Mouse (Mus musculus) heart, postnatal 10 days (tissue): Measurements from ENCODE around the gene Inip. TPM values are rescaled to one million over a fixed set of nuclear protein-coding genes. Genes with fewer than 3 reads are reported as not detected.
"Not testable (repeated sequence)": the region's sequence is repeated elsewhere in the genome, so short reads cannot be mapped to it uniquely, and the experiment has no call there.

Source experiments
- DNase-seq, 2 experiments: peaks; one replicate each; pipeline ENCODE4 v3.0.0; 2021
- intact Hi-C: fragments of 180-260 bp; cut with DNase I; formaldehyde crosslinking; loops from one replicate; pipeline ENCODE4 v1.15.1; 2025
- total RNA-seq, 2 experiments: library from RNA; stranded (reverse); gene quantifications; 2 replicates each; pipeline ENCODE4 v1.2.3; 2021

Inip gene
- total RNA-seq, 2 experiments from 2014 or later: 13.5 to 17.4 TPM

- DNase-seq: peak in 1 of 2 experiments; percentile 41
- intact Hi-C loops: no loop called here
These were observed 12.7 kb upstream of the Inip start for GRCm38 (mm10) chr4:59814094-59814493.

GRCm38 (mm10) chr4:59808396-59808795, 7.0 kb upstream of the Inip start:
- DNase-seq: no peak

GRCm38 (mm10) chr4:59807521-59807920, 6.1 kb upstream of the Inip start:
- intact Hi-C loops: loop anchor here (5.0 kb wide), 2 partner anchors 45 to 65 kb away; no protein-coding TSS in a partner anchor
- DNase-seq: no peak

More at GRCm38 (mm10) chr4:59808396-59808795, 7.0 kb upstream of the Inip start:
- intact Hi-C loops: loop anchor here (5.0 kb wide), 2 partner anchors 44 to 64 kb away; no protein-coding TSS in a partner anchor

GRCm38 (mm10) chr4:59806879-59807195, 5.4 kb upstream of the Inip start:
- intact Hi-C loops: loop anchor here (5.0 kb wide), 2 partner anchors 45 to 65 kb away; no protein-coding TSS in a partner anchor
- DNase-seq: no peak

GRCm38 (mm10) chr4:59805968-59806878, 4.8 kb upstream of the Inip start:
- intact Hi-C loops: loop anchor here (2.0 to 5.0 kb wide), 3 partner anchors 21 to 66 kb away; no protein-coding TSS in a partner anchor

GRCm38 (mm10) chr4:59805181-59805967, 4.0 kb upstream of the Inip start, which contains the start of gene Snx30:
Gene Snx30 (plus strand): TSS chr4:59805840.
- intact Hi-C loops: loop anchor here (2.0 to 5.0 kb wide), 3 partner anchors 21 to 67 kb away; no protein-coding TSS in a partner anchor
- peak; percentile 91 to 92 for DNase-seq

More at GRCm38 (mm10) chr4:59805968-59806878, 4.8 kb upstream of the Inip start:
- DNase-seq: peak in 1 of 2 experiments; percentile 55

- no peak for DNase-seq
- intact Hi-C loops: loop anchor here (2.0 to 5.0 kb wide), 3 partner anchors 20 to 68 kb away; no protein-coding TSS in a partner anchor
These were observed 3.4 kb upstream of the Inip start for GRCm38 (mm10) chr4:59804754-59805153.

GRCm38 (mm10) chr4:59803358-59803757, 2.0 kb upstream of the Inip start:
- intact Hi-C loops: no loop called here
- no peak for DNase-seq

GRCm38 (mm10) chr4:59802792-59803191, 1.4 kb upstream of the Inip start:
- intact Hi-C loops: no loop called here
- no peak for DNase-seq

GRCm38 (mm10) chr4:59802107-59802506, 718 bp upstream of the Inip start:
- intact Hi-C loops: no loop called here

GRCm38 (mm10) chr4:59800181-59800580, 1.2 kb downstream of the Inip start:
- no peak for DNase-seq
- intact Hi-C loops: no loop called here

More at GRCm38 (mm10) chr4:59802107-59802506, 718 bp upstream of the Inip start:
- no peak for DNase-seq

GRCm38 (mm10) chr4:59795788-59796455, 5.5 kb downstream of the Inip start:
- no peak for DNase-seq
- intact Hi-C loops: no loop called here

- no peak for DNase-seq
- intact Hi-C loops: no loop called here
These were observed 7.3 kb downstream of the Inip start for GRCm38 (mm10) chr4:59794116-59794515.

- intact Hi-C loops, DNase-seq: not testable (repeated sequence)
These were observed 7.8 kb downstream of the Inip start for GRCm38 (mm10) chr4:59793626-59794025.

GRCm38 (mm10) chr4:59789015-59789414, 12.4 kb downstream of the Inip start:
- no peak for DNase-seq
- intact Hi-C loops: no loop called here

- no peak for DNase-seq
- intact Hi-C loops: no loop called here
These were observed 14.3 kb downstream of the Inip start for GRCm38 (mm10) chr4:59787126-59787525.

GRCm38 (mm10) chr4:59786661-59787060, 14.7 kb downstream of the Inip start:
- peak; percentile 73 to 86 for DNase-seq
- intact Hi-C loops: loop anchor here (1.0 kb wide), 3 partner anchors 64 to 142 kb away; no protein-coding TSS in a partner anchor

GRCm38 (mm10) chr4:59785412-59785811, 16.0 kb downstream of the Inip start:
- intact Hi-C loops: loop anchor here (2.0 kb wide), 1 partner anchor 19 kb away; the partner anchor contains the start of gene Snx30
- no peak for DNase-seq

GRCm38 (mm10) chr4:59783685-59784279, 17.6 kb downstream of the Inip start:
- intact Hi-C loops: loop anchor here (2.0 kb wide), 2 partner anchors 21 to 157 kb away; partner anchors contain the start of genes E130308A19Rik and Snx30
- DNase-seq: peak; percentile 98 to 99
